Mouse (Mus musculus): ENCODE data around the gene Galnt5. TPM values are rescaled to one million over a fixed set of nuclear protein-coding genes. Genes with fewer than 3 reads are reported as not detected.

Gene Galnt5
- 0.15 and 0.16 TPM in 2 replicates for polyA plus RNA-seq (2016; fragmentation: Nextera tagmentation; extraction: Ambion mirVana)

- no peaks in the 10 kb centered on the region for H3K27me3 ChIP-seq (ENCODE audit: poor library complexity, severe bottlenecking)
- no peaks in the 10 kb centered on the region for H3K36me3 ChIP-seq (replicated peaks)
- peak within 1 kb of the TSS; percentile 27; the same call in 1 of the 2 replicates for H3K4me3 ChIP-seq
- H3K9me3 ChIP-seq, result no peaks in the 10 kb centered on the region
- WGBS, result 62% methylated on average over 12 of the region's 12 CpGs
- DNase-seq (ENCODE audit: extremely low spot score, low spot score), result no peak
- peaks cover 6% of the 10 kb centered on the region for H3K4me1 ChIP-seq
- H3K27ac ChIP-seq, result peak within 1 kb of the TSS; percentile 56; the same call in 1 of the 2 replicates
Measured at GRCm38 (mm10) chr2:57997752-57998430, at the start of gene Galnt5. Gene Galnt5, plus strand, starts transcription at chr2:57997884.

GRCm38 (mm10) chr2:57951620-57952019 lies 46.1 kb upstream of the Galnt5 start:
- Histone ChIP-seq H3K4me1 (no peaks in the 10 kb centered on the region), H3K27me3 (ENCODE audit: poor library complexity, severe bottlenecking) (no peaks in the 10 kb centered on the region), H3K4me3 (no peak overlapping the region), H3K27ac (no peak overlapping the region), H3K36me3 (replicated peaks) (no peaks in the 10 kb centered on the region), H3K9me3 (no peaks in the 10 kb centered on the region)
- 68% methylated on average over 2 of the region's 2 CpGs for WGBS
- DNase-seq (ENCODE audit: extremely low spot score, low spot score), result no peak

GRCm38 (mm10) chr2:57960786-57961185 lies 36.9 kb upstream of the Galnt5 start:
- Histone ChIP-seq H3K27me3 (ENCODE audit: poor library complexity, severe bottlenecking) (no peaks in the 10 kb centered on the region), H3K27ac (no peak overlapping the region), H3K36me3 (replicated peaks) (no peaks in the 10 kb centered on the region), H3K9me3 (no peaks in the 10 kb centered on the region), H3K4me1 (no peaks in the 10 kb centered on the region), H3K4me3 (no peak overlapping the region)
- WGBS, result 87% methylated on average over 5 of the region's 5 CpGs
- no peak for DNase-seq (ENCODE audit: extremely low spot score, low spot score)

- Histone ChIP-seq H3K36me3 (replicated peaks) (no peaks in the 10 kb centered on the region), H3K27ac (no peak overlapping the region), H3K4me1 (no peaks in the 10 kb centered on the region), H3K4me3 (no peak overlapping the region), H3K9me3 (no peaks in the 10 kb centered on the region), H3K27me3 (ENCODE audit: poor library complexity, severe bottlenecking) (no peaks in the 10 kb centered on the region)
- no peak for DNase-seq (ENCODE audit: extremely low spot score, low spot score)
Measured at GRCm38 (mm10) chr2:57982248-57982647, 15.4 kb upstream of the Galnt5 start.

GRCm38 (mm10) chr2:57991084-57991483 lies 6.6 kb upstream of the Galnt5 start:
- no peak for DNase-seq (ENCODE audit: extremely low spot score, low spot score)
- Histone ChIP-seq H3K27me3 (ENCODE audit: poor library complexity, severe bottlenecking) (no peaks in the 10 kb centered on the region), H3K36me3 (replicated peaks) (no peaks in the 10 kb centered on the region), H3K27ac (no peak overlapping the region), H3K4me3 (no peak overlapping the region), H3K4me1 (no peaks in the 10 kb centered on the region), H3K9me3 (no peaks in the 10 kb centered on the region)
- 89% methylated on average over 2 of the region's 2 CpGs for WGBS

GRCm38 (mm10) chr2:58001497-58001896 lies 3.8 kb downstream of the Galnt5 start:
- H3K4me1 ChIP-seq, result peaks cover 6% of the 10 kb centered on the region
- H3K36me3 ChIP-seq (replicated peaks), result no peaks in the 10 kb centered on the region
- no peak overlapping the region for H3K4me3 ChIP-seq
- no peaks in the 10 kb centered on the region for H3K27me3 ChIP-seq (ENCODE audit: poor library complexity, severe bottlenecking)
- H3K9me3 ChIP-seq, result no peaks in the 10 kb centered on the region
- WGBS, result 82% methylated on average over 3 of the region's 3 CpGs
- H3K27ac ChIP-seq, result no peak overlapping the region
- DNase-seq (ENCODE audit: extremely low spot score, low spot score), result no peak

GRCm38 (mm10) chr2:58007081-58007480 lies 9.4 kb downstream of the Galnt5 start:
- H3K27me3 ChIP-seq (ENCODE audit: poor library complexity, severe bottlenecking), result no peaks in the 10 kb centered on the region
- H3K36me3 ChIP-seq (replicated peaks), result no peaks in the 10 kb centered on the region
- DNase-seq (ENCODE audit: extremely low spot score, low spot score), result no peak
- H3K27ac ChIP-seq, result no peak overlapping the region
- no peaks in the 10 kb centered on the region for H3K9me3 ChIP-seq
- H3K4me3 ChIP-seq, result no peak overlapping the region
- no peaks in the 10 kb centered on the region for H3K4me1 ChIP-seq
- WGBS, result 88% methylated on average over 5 of the region's 5 CpGs

- Histone ChIP-seq H3K4me3 (no peak overlapping the region), H3K4me1 (no peaks in the 10 kb centered on the region), H3K9me3 (no peaks in the 10 kb centered on the region), H3K27ac (no peak overlapping the region), H3K27me3 (ENCODE audit: poor library complexity, severe bottlenecking) (no peaks in the 10 kb centered on the region), H3K36me3 (replicated peaks) (no peaks in the 10 kb centered on the region)
- no peak for DNase-seq (ENCODE audit: extremely low spot score, low spot score)
- WGBS, result 92% methylated on average over 6 of the region's 6 CpGs
Measured at GRCm38 (mm10) chr2:58023556-58023955, 25.9 kb downstream of the Galnt5 start.

GRCm38 (mm10) chr2:58026740-58027139 lies 29.1 kb downstream of the Galnt5 start:
- DNase-seq (ENCODE audit: extremely low spot score, low spot score), result no peak
- H3K4me3 ChIP-seq, result no peak overlapping the region
- no peaks in the 10 kb centered on the region for H3K9me3 ChIP-seq
- H3K4me1 ChIP-seq, result no peaks in the 10 kb centered on the region
- no peaks in the 10 kb centered on the region for H3K36me3 ChIP-seq (replicated peaks)
- WGBS, result 92% methylated on average over 5 of the region's 5 CpGs
- no peak overlapping the region for H3K27ac ChIP-seq
- no peaks in the 10 kb centered on the region for H3K27me3 ChIP-seq (ENCODE audit: poor library complexity, severe bottlenecking)

GRCm38 (mm10) chr2:58029404-58029803 lies 31.7 kb downstream of the Galnt5 start:
- Histone ChIP-seq H3K4me3 (no peak overlapping the region), H3K27me3 (ENCODE audit: poor library complexity, severe bottlenecking) (no peaks in the 10 kb centered on the region), H3K9me3 (no peaks in the 10 kb centered on the region), H3K27ac (no peak overlapping the region), H3K36me3 (replicated peaks) (no peaks in the 10 kb centered on the region), H3K4me1 (no peaks in the 10 kb centered on the region)
- WGBS, result 35% methylated on average over 7 of the region's 7 CpGs
- DNase-seq (ENCODE audit: extremely low spot score, low spot score), result no peak

GRCm38 (mm10) chr2:58031431-58031830 lies 33.7 kb downstream of the Galnt5 start:
- WGBS, result 90% methylated on average over 3 of the region's 3 CpGs
- Histone ChIP-seq H3K36me3 (replicated peaks) (no peaks in the 10 kb centered on the region), H3K27me3 (ENCODE audit: poor library complexity, severe bottlenecking) (no peaks in the 10 kb centered on the region), H3K9me3 (no peaks in the 10 kb centered on the region), H3K4me1 (no peaks in the 10 kb centered on the region), H3K27ac (no peak overlapping the region), H3K4me3 (no peak overlapping the region)
- DNase-seq (ENCODE audit: extremely low spot score, low spot score), result no peak

- WGBS, result 88% methylated on average over 4 of the region's 4 CpGs
- no peaks in the 10 kb centered on the region for H3K4me1 ChIP-seq
- no peaks in the 10 kb centered on the region for H3K27me3 ChIP-seq (ENCODE audit: poor library complexity, severe bottlenecking)
- no peaks in the 10 kb centered on the region for H3K9me3 ChIP-seq
- H3K4me3 ChIP-seq, result no peak overlapping the region
- no peak overlapping the region for H3K27ac ChIP-seq
- no peak for DNase-seq (ENCODE audit: extremely low spot score, low spot score)
- no peaks in the 10 kb centered on the region for H3K36me3 ChIP-seq (replicated peaks)
Measured at GRCm38 (mm10) chr2:58035635-58036034, 38.0 kb downstream of the Galnt5 start.

GRCm38 (mm10) chr2:58036926-58037325 lies 39.2 kb downstream of the Galnt5 start:
- Histone ChIP-seq H3K27me3 (ENCODE audit: poor library complexity, severe bottlenecking) (no peaks in the 10 kb centered on the region), H3K9me3 (no peaks in the 10 kb centered on the region), H3K27ac (no peak overlapping the region), H3K36me3 (replicated peaks) (no peaks in the 10 kb centered on the region), H3K4me1 (no peaks in the 10 kb centered on the region), H3K4me3 (no peak overlapping the region)
- 92% methylated on average over 2 of the region's 2 CpGs for WGBS
- no peak for DNase-seq (ENCODE audit: extremely low spot score, low spot score)

- no peak for DNase-seq (ENCODE audit: extremely low spot score, low spot score)
- H3K36me3 ChIP-seq (replicated peaks), result no peaks in the 10 kb centered on the region
- no peaks in the 10 kb centered on the region; the same call in 1 of the 2 replicates for H3K4me1 ChIP-seq
- no peak overlapping the region for H3K4me3 ChIP-seq
- no peak overlapping the region for H3K27ac ChIP-seq
- H3K9me3 ChIP-seq, result no peaks in the 10 kb centered on the region
- no peaks in the 10 kb centered on the region for H3K27me3 ChIP-seq (ENCODE audit: poor library complexity, severe bottlenecking)
- 90% methylated on average over 7 of the region's 7 CpGs for WGBS
Measured at GRCm38 (mm10) chr2:58041867-58042266, 44.2 kb downstream of the Galnt5 start.
